Mouse (Mus musculus): ENCODE results near the gene 4930524J08Rik.

Gene 4930524J08Rik

DNA sequence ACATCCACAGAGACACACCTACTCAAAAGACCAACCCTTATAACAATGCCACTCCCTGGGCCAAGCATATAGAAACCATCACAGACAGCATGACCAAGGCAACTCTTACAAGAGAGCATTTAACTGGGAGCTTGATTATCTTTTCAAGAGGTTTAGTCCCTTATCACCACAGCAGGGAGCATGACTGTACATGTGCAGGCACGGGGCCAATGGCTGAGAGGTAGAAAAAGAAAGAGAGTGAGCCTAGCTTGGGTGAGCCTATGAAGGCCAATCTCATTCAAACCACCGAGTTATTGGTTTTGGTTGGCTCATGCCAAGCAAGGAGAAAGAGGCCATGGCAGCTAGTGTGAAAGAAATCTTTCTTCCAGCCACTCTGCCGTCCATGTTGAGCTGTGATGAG is 26.6 kb downstream of the 4930524J08Rik start:
- no peak for DNase-seq (ENCODE audit: low spot score in 2 of 2)

GRCm38 (mm10) chr5:100005896-100006295 is 27.0 kb downstream of the 4930524J08Rik start:
- DNase-seq (ENCODE audit: low spot score in 2 of 2): no peak

- DNase-seq (ENCODE audit: low spot score in 2 of 2): no peak
These were observed 27.6 kb downstream of the 4930524J08Rik start for GRCm38 (mm10) chr5:100006324-100007039.

DNA sequence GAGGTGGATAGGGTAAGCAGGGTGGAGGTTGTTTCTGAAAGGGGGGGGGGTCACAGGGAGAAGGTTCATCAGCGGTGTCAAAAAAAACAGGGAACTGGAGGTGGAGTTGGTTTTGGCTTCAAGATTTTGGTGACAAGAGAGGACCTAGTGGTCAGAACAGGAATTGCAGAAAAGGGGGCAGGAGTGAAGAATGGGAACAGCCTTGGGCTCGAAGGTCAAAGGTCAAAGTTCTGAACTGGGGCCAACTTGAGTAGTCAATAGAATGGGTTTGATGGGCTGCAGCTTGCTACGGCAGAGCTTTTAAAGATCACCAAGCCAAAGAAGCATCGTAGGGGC is 28.1 kb downstream of the 4930524J08Rik start:
- DNase-seq (ENCODE audit: low spot score in 2 of 2): no peak

DNA sequence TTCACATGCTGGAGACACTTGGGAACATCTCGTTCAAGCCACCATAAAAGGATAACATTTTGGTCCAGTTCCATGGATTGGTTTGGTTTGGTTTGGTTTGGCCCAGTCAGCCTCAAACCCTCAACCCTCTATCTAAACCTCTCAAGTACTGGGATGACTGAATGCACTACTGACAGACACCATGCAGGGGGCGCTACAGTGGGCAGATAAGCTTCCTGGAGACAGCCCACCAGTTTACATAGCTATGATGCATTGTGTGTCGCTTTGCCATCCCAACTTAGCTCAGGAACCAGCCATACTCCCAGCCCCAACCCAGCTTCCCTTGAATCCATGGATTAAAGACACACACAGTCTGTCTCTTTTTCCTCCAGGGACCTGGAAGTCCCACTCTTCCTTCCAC is 29.6 kb downstream of the 4930524J08Rik start:
- DNase-seq (ENCODE audit: low spot score in 2 of 2): no peak

- DNase-seq (ENCODE audit: low spot score in 2 of 2): no peak
These were observed 33.7 kb downstream of the 4930524J08Rik start for GRCm38 (mm10) chr5:100012599-100012998.

GRCm38 (mm10) chr5:100020089-100020488 is 41.2 kb downstream of the 4930524J08Rik start:
- DNase-seq (ENCODE audit: low spot score in 2 of 2): no peak

GRCm38 (mm10) chr5:100024403-100024802 is 45.5 kb downstream of the 4930524J08Rik start:
- no peak for DNase-seq (ENCODE audit: low spot score in 2 of 2)

- no peak for DNase-seq (ENCODE audit: low spot score in 2 of 2)
These were observed 46.0 kb downstream of the 4930524J08Rik start for GRCm38 (mm10) chr5:100024868-100025267.
